Mouse (Mus musculus) left cerebral cortex, adult 9 months (tissue): ENCODE measurements at regions not wholly inside any gene's neighbourhood (a gene's known extent, or its start where the extent isn't known, plus 50 kb on each side); places are given as distances from the start of the nearest gene placed in this dataset.

Experiments
- DNase-seq, 2 experiments: peaks; one replicate each; pipeline ENCODE4 v3.0.0; 2022; ENCODE audit warnings: low spot score in 2 of 2

DNA sequence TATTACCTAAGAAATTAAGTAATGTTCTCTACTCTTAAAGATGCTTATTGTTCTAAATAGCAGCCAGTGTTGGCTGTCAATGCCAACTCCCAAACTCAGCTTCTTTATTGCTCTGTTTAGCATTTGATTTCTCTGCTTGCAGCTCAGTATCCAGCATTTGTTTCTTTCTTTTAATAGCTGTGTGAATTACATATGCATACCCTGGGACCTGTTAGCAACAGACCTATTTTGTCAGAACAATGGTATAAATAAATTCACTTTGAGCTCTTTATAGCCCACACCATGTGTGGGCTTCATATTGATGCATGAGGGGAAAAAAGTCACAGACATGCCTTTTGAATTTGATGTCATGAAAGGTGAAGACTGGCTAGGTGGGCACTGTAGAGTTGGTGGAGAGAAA lies 732.4 kb downstream of the Nsun3 start:
- peak in 1 of 2 experiments; percentile 8 for DNase-seq

DNA sequence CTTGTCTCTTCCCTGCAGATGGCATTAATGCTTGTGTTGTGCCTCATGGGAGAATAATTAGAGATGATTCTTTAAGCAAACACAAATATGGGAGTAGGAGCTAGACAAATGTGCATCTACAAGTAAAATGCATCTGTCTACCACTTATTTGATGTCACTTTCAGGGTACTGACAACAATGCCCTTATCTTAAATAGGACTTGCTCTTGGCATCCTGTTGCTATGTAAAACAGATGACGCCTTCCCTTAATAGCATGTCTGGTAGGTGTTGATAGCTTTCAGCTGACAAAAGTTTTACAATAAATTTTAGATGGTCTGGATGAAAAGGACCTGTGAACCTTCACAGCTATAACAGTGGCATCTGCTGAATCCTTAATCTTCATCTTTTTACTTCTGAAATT lies 748.6 kb downstream of the Nsun3 start:
- no peak for DNase-seq

DNA sequence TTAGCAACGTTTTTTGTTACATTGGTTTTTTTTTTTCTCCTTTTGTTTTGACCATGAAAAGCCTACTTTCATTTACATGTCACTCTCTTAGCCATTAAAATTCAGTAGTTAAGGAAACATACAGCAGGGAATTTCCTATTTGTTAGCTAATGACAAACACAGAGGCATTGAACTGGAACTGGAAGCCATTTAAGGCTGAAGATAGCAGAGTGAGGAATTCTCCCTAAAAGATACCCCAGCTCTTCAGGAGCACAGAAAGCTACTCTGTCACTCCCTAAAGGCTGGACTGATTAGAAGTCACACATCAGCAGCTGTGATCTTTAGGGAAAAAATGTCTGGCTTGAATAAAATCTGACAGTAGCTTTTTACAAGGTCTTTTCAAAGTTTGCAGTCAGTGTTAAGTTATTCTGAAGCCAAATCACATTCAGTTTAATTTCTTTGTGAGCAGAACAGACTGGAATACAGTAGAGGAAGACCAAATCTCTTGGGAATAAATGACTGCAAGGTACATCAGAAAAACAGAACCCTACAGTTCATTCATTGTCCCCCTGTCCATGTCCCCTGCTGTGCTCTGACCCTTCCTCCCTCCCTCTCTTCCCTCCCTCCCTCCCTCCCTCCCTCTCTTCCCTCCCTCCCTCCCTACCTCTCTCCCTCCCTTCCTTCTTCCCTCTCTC lies 796.1 kb downstream of the Nsun3 start:
- no peak for DNase-seq
